Mouse (Mus musculus): Measurements from ENCODE around the gene Scgb1b15.
"Not testable (repeated sequence)": the region's sequence is repeated elsewhere in the genome, so short reads cannot be mapped to it uniquely, and the experiment has no call there.

Gene Scgb1b15

GRCm38 (mm10) chr7:32836254-32836653, at the start of gene Scgb1b15:
TSS of gene Scgb1b15 (plus strand) at chr7:32836554.
- not testable (repeated sequence) for DNase-seq

GRCm38 (mm10) chr7:32829562-32829961, 6.8 kb upstream of the Scgb1b15 start, which contains the start of gene Scgb2b15:
TSS of gene Scgb2b15 (minus strand) at chr7:32829662.
- not testable (repeated sequence) for DNase-seq

Measured in kidney, adult 11 months (tissue).